Mouse (Mus musculus): ENCODE measurements around the gene Cfp. TPM values are rescaled to one million over a fixed set of nuclear protein-coding genes. Genes with fewer than 3 reads are reported as not detected.
A peak's percentile ranks its signal among the peaks of the same experiment; 100 is the strongest.

Gene Cfp
- polyA plus RNA-seq, 1 experiment, result 394 TPM

DNA sequence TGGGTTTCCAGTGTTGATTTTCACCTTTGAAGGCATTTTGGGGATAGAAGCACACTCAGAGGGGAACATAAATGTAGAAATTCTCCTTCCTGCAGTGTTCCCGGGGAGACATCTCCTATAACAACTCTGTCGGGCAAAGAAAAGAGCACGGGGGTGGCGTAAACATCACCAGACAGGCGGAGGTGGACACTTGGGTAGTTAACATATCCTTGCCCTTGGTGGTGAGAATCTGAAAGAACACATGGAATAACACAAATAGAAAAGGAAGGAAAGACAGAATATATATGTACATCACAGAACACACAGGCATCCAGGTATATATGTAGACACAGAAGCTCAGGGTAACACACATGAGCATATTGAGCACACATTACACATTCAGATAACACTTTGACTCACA lies 10.0 kb downstream of the Cfp start:
- H3K27ac ChIP-seq (ENCODE audit: insufficient read depth, low read depth, low read length), result no peak overlapping the region
- TF ChIP-seq CTCF (IDR thresholded peaks at IDR 0.05; ENCODE audit: low read depth, low read length) (no peak), POLR2A (IDR thresholded peaks at IDR 0.05; ENCODE audit: borderline replicate concordance, low read depth, low read length) (no peak)

DNA sequence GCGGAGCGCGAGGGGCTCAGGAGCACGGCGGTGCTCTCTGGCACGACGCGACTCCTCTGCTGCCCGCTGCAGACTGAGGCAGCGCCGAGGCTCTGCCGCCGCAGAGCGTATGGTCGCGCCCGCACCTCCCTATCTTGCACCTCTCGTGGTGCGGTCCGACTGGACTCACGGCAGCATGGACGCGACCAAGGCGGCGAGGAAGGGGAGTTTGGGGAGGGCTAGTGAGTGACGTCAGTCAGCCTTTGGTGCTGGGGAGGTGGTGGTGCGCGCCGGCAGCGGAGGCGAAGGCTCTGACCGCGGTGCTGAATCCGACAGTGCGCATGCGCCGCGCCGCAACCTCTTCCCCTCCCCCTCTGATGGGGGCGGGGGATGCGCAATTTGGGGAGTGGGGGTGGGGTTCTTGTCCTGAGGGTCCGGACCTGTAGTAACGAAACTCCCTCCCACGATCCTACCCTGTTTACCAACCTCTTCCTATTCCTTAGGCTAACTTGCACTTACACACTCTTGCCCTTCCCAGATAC lies 10.5 kb downstream of the Cfp start, which contains the start of gene Syn1:
TSS of gene Syn1 (minus strand) at position 161 of the 521 bp plus-strand sequence.
- TF ChIP-seq CTCF (IDR thresholded peaks at IDR 0.05; ENCODE audit: low read depth, low read length), result no peak
- no peak for TF ChIP-seq POLR2A (IDR thresholded peaks at IDR 0.05; ENCODE audit: borderline replicate concordance, low read depth, low read length)
- H3K4me3 ChIP-seq (ENCODE audit: insufficient read depth, low read length), result peak within 1 kb of the TSS; percentile 51
- H3K27ac ChIP-seq (ENCODE audit: insufficient read depth, low read depth, low read length), result no peak within 1 kb of the TSS
- H3K4me1 ChIP-seq (ENCODE audit: control insufficient read depth, insufficient read depth, low read length), result peaks cover 21% of the 10 kb centered on the region

More for the DNA sequence above, 10.0 kb downstream of the Cfp start:
- H3K4me1 ChIP-seq (ENCODE audit: control insufficient read depth, insufficient read depth, low read length), result peaks cover 21% of the 10 kb centered on the region
- H3K4me3 ChIP-seq (ENCODE audit: insufficient read depth, low read length), result no peak overlapping the region

DNA sequence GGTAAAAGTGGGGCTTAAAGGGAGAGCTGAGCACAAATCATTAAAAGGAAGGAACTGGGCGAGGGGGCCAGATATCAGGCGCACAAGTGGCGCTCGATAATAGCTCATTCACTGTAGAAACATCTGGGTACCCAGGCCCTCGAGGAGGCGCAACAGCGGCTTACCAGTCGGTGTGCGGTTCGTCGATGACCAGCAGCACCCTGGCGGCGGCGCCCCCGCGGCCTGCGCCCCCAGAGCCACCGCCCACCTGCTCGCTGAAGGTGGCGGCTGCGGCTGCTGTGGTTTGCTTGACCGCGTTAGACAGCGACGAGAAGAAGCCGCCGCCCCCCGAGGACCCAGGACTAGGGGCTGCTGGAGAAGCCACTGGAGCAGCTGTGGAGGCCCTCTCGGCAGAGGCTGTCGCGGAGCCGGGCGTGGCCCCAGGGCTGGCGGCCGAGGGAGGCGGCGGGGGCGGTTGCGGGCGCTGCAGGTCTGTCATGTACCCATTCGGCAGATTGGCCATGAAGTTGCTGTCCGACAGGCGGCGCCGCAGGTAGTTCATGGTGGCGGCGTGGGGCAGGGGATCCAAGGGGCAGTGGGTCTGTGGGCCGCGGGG lies 11.0 kb downstream of the Cfp start:
- H3K4me3 ChIP-seq (ENCODE audit: insufficient read depth, low read length), result peak overlapping the region; percentile 51
- TF ChIP-seq POLR2A (IDR thresholded peaks at IDR 0.05; ENCODE audit: borderline replicate concordance, low read depth, low read length), result no peak
- TF ChIP-seq CTCF (IDR thresholded peaks at IDR 0.05; ENCODE audit: low read depth, low read length), result no peak
- peaks cover 19% of the 10 kb centered on the region for H3K4me1 ChIP-seq (ENCODE audit: control insufficient read depth, insufficient read depth, low read length)
- H3K27ac ChIP-seq (ENCODE audit: insufficient read depth, low read depth, low read length), result no peak overlapping the region

DNA sequence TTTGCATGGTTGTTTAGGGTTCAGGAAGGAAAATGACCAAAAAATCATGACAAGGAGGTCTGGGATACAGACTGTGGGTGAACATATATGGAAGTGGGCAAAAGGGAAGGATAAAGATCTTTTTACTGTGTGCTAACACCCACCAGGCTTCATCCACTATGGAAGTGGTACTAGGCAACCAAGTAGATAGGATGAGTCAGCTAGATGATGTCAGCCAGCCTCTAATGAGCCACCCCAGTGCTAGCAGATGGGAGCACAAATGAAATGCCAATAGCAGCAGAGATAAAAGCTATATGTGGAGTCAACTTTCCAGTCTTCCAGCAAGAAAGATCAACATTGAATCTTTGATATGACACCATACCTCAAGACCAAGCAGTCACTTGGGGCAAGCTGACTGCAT lies 16.3 kb downstream of the Cfp start:
- H3K4me3 ChIP-seq (ENCODE audit: insufficient read depth, low read length), result no peak overlapping the region
- no peak overlapping the region for H3K27ac ChIP-seq (ENCODE audit: insufficient read depth, low read depth, low read length)
- no peak for TF ChIP-seq CTCF (IDR thresholded peaks at IDR 0.05; ENCODE audit: low read depth, low read length)
- no peak for TF ChIP-seq POLR2A (IDR thresholded peaks at IDR 0.05; ENCODE audit: borderline replicate concordance, low read depth, low read length)
- peaks cover 6% of the 10 kb centered on the region; the same call in 1 of the 2 replicates for H3K4me1 ChIP-seq (ENCODE audit: control insufficient read depth, insufficient read depth, low read length)

GRCm38 (mm10) chrX:20913726-20914125 lies 17.6 kb downstream of the Cfp start:
- TF ChIP-seq POLR2A (IDR thresholded peaks at IDR 0.05; ENCODE audit: borderline replicate concordance, low read depth, low read length) (no peak), CTCF (IDR thresholded peaks at IDR 0.05; ENCODE audit: low read depth, low read length) (no peak)
- Histone ChIP-seq H3K27ac (ENCODE audit: insufficient read depth, low read depth, low read length) (no peak overlapping the region), H3K4me3 (ENCODE audit: insufficient read depth, low read length) (no peak overlapping the region), H3K4me1 (ENCODE audit: control insufficient read depth, insufficient read depth, low read length) (peaks cover 6% of the 10 kb centered on the region; the same call in 1 of the 2 replicates)

- no peak for TF ChIP-seq POLR2A (IDR thresholded peaks at IDR 0.05; ENCODE audit: borderline replicate concordance, low read depth, low read length)
- TF ChIP-seq CTCF (IDR thresholded peaks at IDR 0.05; ENCODE audit: low read depth, low read length), result no peak
- no peak overlapping the region for H3K27ac ChIP-seq (ENCODE audit: insufficient read depth, low read depth, low read length)
- peaks cover 3% of the 10 kb centered on the region; the same call in 1 of the 2 replicates for H3K4me1 ChIP-seq (ENCODE audit: control insufficient read depth, insufficient read depth, low read length)
- no peak overlapping the region for H3K4me3 ChIP-seq (ENCODE audit: insufficient read depth, low read length)
Observed at GRCm38 (mm10) chrX:20910074-20910473, 21.3 kb downstream of the Cfp start.

Other genes starting within 250 kb of the Cfp start
- gene Cdk16, start 243.6 kb downstream of the Cfp start, polyA plus RNA-seq (2012; ENCODE audit: insufficient read depth, insufficient read length, missing spikeins), result 56.1 and 57.6 TPM in 2 replicates
- gene Usp11, start 227.6 kb downstream of the Cfp start, polyA plus RNA-seq (2012; ENCODE audit: insufficient read depth, insufficient read length, missing spikeins), result 2.5 TPM in 2 replicates
- gene Araf, start 133.7 kb downstream of the Cfp start, polyA plus RNA-seq (2012; ENCODE audit: insufficient read depth, insufficient read length, missing spikeins), result 66.4 and 74.5 TPM in 2 replicates
- 8.6 and 10.6 TPM in 2 replicates for gene Timp1, start 61.4 kb downstream of the Cfp start, polyA plus RNA-seq (2012; ENCODE audit: insufficient read depth, insufficient read length, missing spikeins)
- gene Syn1, start 10.6 kb downstream of the Cfp start, polyA plus RNA-seq (2012; ENCODE audit: insufficient read depth, insufficient read length, missing spikeins), result 4.8 and 5.7 TPM in 2 replicates
- gene Elk1, start 19.1 kb upstream of the Cfp start, polyA plus RNA-seq (2012; ENCODE audit: insufficient read depth, insufficient read length, missing spikeins), result 13.3 and 14.5 TPM in 2 replicates
- gene Uxt, start 30.5 kb upstream of the Cfp start, polyA plus RNA-seq (2012; ENCODE audit: insufficient read depth, insufficient read length, missing spikeins), result 21.1 and 23.5 TPM in 2 replicates
- gene Zfp182, start 130.8 kb upstream of the Cfp start, polyA plus RNA-seq (2012; ENCODE audit: insufficient read depth, insufficient read length, missing spikeins), result 20.8 and 23.6 TPM in 2 replicates
- not detected in 2 replicates for gene Spaca5, start 136.9 kb upstream of the Cfp start, polyA plus RNA-seq (2012; ENCODE audit: insufficient read depth, insufficient read length, missing spikeins)
- 0.24 and 0.63 TPM in 2 replicates for gene Zfp300, start 158.0 kb upstream of the Cfp start, polyA plus RNA-seq (2012; ENCODE audit: insufficient read depth, insufficient read length, missing spikeins)
- gene Ssxa1, start 184.3 kb upstream of the Cfp start, polyA plus RNA-seq (2012; ENCODE audit: insufficient read depth, insufficient read length, missing spikeins), result not detected in 2 replicates
- not detected in 2 replicates for gene Gm21876, start 244.1 kb upstream of the Cfp start, polyA plus RNA-seq (2012; ENCODE audit: insufficient read depth, insufficient read length, missing spikeins)